Mouse (Mus musculus) T-helper 2 cell (primary cell): ENCODE measurements around the gene Ak1.

Experiments
- in situ Hi-C: fragments of 300-600 bp; cut with MboI, MseI; formaldehyde crosslinking; loops from one replicate; pipeline ENCODE4 v1.15.1; 2025; ENCODE audit warnings: high pct_unique_total_duplicates

Gene Ak1

DNA sequence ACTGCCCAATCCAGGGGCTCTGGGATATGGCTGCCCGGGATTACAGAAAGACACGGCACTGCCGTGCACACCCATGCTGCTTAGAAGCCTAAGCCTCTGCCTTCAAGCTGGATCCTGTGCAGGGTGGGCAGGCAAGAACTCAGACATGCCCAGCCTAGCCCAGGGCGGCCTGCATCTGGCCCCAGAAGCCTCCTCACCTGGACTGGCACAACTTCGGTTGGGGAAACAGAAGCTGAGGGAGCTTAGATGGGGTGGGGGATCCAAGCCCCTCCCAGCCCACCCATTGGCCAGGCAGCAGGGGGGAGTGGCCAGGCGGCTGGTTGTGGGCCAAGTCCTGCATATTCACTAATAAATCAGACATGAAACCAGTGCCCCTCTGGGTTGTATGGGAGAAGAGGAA is 60.2 kb downstream of the Ak1 start:
- in situ Hi-C loops: no loop called here

GRCm38 (mm10) chr2:32682721-32683417 is 61.3 kb downstream of the Ak1 start:
- in situ Hi-C loops: no loop called here

- in situ Hi-C loops: no loop called here
Measured at GRCm38 (mm10) chr2:32683701-32684100, 62.1 kb downstream of the Ak1 start.
